Mouse (Mus musculus) thymus, adult 18-20 months (tissue): ENCODE measurements around the gene Capn6.

Experiments
- DNase-seq, 2 experiments: peaks; one replicate each; pipeline ENCODE4 v3.0.0; 2022; ENCODE audit warnings: mixed read lengths in 2 of 2

Gene Capn6

DNA sequence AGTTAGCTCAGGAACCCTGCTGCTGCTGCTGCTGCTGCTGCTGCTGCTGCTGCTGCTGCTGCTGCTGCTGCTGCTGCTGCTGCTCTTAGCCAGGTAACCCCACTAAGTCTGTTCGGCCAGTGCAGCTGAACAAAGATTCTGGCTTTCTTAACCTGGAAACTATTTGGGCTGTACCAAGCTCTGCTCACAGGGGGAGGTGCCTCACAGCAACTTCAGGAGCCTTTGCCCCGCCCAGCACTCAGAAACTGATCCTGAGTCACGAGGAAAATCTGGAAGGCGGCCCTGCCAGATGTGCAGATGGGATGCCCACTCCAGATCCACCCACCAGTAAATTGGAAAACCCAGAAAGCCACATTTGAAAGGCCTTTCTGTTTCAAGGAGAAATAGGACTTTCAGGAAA, at the start of gene Capn6:
Capn6 (minus strand) TSS at position 203 of the 400 bp plus-strand sequence.
- no peak for DNase-seq

DNA sequence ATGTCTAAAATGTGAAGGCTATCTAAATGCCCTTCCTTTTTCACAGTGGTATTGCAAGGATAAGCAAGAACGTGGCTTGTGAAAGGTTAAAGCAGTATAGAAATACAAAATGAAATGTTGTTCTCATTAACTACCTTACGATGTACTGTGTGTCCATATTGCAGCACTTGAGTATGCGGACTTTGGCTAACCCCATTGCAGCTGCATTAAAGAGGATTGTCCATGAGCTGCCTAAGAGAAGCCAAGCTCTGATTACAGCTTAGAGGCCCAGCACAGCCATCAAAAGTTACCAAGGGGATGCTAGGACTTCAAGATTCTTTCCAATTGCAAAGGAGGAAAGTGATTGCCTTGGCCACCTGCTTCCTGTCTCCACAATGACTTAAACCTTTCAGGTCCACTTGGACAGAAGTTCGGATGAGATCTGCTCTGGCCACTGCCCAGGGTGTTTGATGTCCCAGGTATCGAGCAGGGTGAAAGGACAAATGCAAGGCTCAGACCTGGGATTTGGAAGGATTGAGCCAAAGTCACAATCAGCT, 40.0 kb upstream of the Capn6 start:
- DNase-seq: no peak

DNA sequence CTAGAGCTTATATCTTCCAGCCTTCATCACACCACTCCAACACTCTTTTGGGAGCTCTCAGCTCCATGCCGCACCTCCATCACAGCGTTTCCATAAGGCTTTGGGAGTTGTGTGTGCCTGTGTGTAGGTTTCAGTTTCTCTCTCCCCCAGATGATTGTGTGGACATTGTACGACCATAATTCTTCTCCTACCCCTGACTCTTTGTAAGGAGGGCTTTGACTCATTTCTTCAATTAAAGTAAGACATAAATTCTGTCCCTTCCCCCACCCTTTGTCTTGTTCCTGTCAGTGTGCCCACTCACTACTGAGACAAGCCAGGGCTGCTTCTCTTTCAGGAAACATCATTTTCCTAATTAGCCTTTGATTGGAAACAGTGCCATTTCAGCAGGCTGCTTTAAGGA, 24.1 kb upstream of the Capn6 start:
- no peak for DNase-seq

DNA sequence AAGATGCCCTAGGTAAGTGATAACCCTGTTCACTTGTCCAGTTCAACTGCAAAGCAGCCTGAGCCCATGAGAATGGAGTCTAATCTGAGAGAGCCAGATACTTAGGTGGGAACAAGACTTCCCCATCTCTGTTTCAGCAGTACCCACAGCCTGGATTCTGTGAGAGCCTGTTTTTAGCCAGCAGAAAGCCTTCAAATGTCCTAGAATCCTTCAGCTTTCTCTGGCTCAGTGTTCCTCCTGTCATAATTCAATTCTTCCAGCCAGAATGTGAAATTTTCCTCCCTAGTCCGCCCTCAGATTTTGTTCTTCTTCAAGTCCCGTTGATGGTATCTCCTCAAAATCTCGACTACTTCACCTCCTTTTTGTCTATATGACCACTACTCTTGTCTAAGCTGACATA, 22.8 kb upstream of the Capn6 start:
- no peak for DNase-seq

DNA sequence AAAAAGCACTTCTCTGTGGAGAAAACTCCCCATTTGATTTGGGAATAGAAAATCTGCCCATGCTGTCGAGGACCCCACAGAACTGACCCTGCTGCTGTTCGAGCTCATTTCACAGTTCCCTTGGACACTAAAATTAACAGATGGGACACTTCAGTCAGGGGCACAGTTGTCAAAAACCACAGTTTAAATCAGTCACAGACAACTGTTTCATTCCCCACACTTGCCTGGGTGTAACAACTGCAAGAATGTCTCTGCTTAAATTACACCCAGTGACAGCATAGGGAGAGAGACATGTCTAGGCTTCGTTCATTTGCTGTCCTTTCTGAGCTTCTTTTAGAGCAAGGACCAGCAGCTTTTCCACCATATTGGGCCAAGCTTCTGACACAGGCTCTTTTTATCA, 19.4 kb upstream of the Capn6 start:
- no peak for DNase-seq

DNA sequence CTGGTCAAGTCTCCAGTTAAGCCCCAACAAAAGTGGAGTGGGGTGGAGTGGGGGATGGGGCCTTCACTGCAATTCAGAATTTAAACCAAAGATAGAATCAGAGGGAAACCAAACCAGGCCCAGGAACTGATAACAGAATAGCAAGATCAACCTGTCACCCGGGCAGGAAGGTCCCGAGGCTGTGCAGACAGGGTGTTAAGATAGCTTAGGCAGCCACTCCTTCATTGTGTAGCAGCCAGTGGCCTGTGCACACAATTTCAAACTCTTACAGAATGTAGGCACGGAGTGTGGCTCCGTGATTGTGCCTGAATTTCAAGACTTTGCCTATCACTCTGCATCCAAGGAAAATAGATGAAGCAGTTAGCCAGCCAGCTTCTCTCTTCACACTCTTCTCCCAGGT, 693 bp downstream of the Capn6 start:
- DNase-seq: no peak

DNA sequence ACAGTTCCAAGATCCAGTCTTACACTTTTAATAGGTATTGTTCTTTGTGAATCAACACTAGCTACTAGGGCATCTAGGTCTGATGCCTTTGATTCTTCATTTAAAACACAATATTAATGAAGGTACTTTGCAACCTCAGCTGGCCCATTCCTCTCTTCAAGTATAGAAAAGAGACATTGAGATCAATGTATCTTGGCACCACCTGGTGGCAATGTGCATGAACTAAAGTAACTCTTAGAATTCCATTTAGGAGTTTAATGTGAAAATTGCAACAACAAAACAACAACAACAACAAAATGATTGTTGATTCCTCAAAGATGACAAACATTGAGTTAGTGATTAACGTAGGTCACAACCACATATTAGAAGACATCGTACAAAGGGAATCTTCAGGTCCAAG, 8.3 kb downstream of the Capn6 start:
- DNase-seq: no peak

DNA sequence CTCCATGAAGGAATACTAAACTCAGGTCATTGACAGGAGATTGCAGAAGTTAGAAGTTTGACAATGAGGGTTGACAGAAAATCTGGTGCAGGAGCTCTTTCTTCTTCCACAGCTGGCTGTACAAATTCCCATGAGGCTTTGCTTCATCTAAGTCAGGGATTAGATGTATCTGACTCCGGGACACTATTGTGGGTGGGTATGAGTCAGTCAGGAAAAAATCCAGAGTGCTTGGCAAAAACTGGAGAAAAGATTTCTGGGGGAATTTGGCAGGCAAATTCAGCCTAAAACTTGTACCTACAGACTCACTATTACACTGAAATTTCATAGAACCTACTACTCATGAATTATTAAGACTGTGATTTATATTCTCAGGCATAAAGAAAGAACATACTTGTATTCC, 11.3 kb downstream of the Capn6 start:
- no peak for DNase-seq

DNA sequence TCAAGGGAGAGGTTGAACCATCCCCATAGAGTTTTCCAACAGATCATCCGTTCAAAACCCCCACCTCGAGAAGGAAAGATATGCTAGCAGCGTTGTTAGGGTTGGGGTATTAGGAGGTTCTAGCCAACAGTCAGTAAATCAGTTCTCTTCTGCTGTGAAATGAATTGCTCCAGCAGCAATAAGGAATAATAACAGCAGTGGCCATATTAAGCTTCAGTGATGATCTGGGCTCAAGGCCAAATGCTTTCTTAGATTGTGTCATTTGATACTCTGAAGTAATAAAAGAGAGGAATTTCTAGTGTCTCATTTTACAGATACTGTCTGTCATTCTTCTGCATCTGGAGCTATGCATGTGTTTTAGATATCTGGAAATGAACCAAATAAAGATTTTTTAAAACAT, 64.7 kb downstream of the Capn6 start:
- no peak for DNase-seq
